Mouse (Mus musculus): ENCODE results near the gene Gm10160.

Gene Gm10160

GRCm38 (mm10) chr7:81855694-81856093 lies at the start of gene Gm10160:
Gm10160 (minus strand) TSS chr7:81855794.
- in situ Hi-C loops (cut with MboI, MseI): loop anchor here (25.0 kb wide), 1 partner anchor 1443 kb away; the partner anchor contains the start of gene Furin

GRCm38 (mm10) chr7:81904926-81905325 lies 49.3 kb upstream of the Gm10160 start:
- in situ Hi-C loops (cut with MboI, MseI): no loop called here

- in situ Hi-C loops (cut with MboI, MseI): no loop called here
These were observed 48.5 kb upstream of the Gm10160 start for GRCm38 (mm10) chr7:81904094-81904493.

GRCm38 (mm10) chr7:81899361-81899760 lies 43.8 kb upstream of the Gm10160 start:
- in situ Hi-C loops (cut with MboI, MseI): no loop called here

GRCm38 (mm10) chr7:81885128-81885527 lies 29.5 kb upstream of the Gm10160 start:
- in situ Hi-C loops (cut with MboI, MseI): no loop called here

GRCm38 (mm10) chr7:81881600-81881999 lies 26.0 kb upstream of the Gm10160 start:
- in situ Hi-C loops (cut with MboI, MseI): no loop called here

GRCm38 (mm10) chr7:81880797-81881196 lies 25.2 kb upstream of the Gm10160 start:
- in situ Hi-C loops (cut with MboI, MseI): no loop called here

- in situ Hi-C loops (cut with MboI, MseI): no loop called here
These were observed 24.7 kb upstream of the Gm10160 start for GRCm38 (mm10) chr7:81880286-81880685.

- in situ Hi-C loops (cut with MboI, MseI): no loop called here
These were observed 19.8 kb upstream of the Gm10160 start for GRCm38 (mm10) chr7:81875372-81875771.

GRCm38 (mm10) chr7:81874636-81875035 lies 19.0 kb upstream of the Gm10160 start:
- in situ Hi-C loops (cut with MboI, MseI): loop anchor here (25.0 kb wide), 1 partner anchor 1462 kb away; the partner anchor contains the start of gene Furin

- in situ Hi-C loops (cut with MboI, MseI): loop anchor here (25.0 kb wide), 1 partner anchor 1462 kb away; the partner anchor contains the start of gene Furin
These were observed 18.2 kb upstream of the Gm10160 start for GRCm38 (mm10) chr7:81873807-81874206.

GRCm38 (mm10) chr7:81872493-81873013 lies 17.0 kb upstream of the Gm10160 start:
- in situ Hi-C loops (cut with MboI, MseI): loop anchor here (25.0 kb wide), 1 partner anchor 1460 kb away; the partner anchor contains the start of gene Furin

GRCm38 (mm10) chr7:81868158-81868557 lies 12.6 kb upstream of the Gm10160 start:
- in situ Hi-C loops (cut with MboI, MseI): loop anchor here (25.0 kb wide), 1 partner anchor 1456 kb away; the partner anchor contains the start of gene Furin

- in situ Hi-C loops (cut with MboI, MseI): loop anchor here (25.0 kb wide), 1 partner anchor 1455 kb away; the partner anchor contains the start of gene Furin
These were observed 11.8 kb upstream of the Gm10160 start for GRCm38 (mm10) chr7:81867231-81867930.

GRCm38 (mm10) chr7:81865937-81866336 lies 10.3 kb upstream of the Gm10160 start:
- in situ Hi-C loops (cut with MboI, MseI): loop anchor here (25.0 kb wide), 1 partner anchor 1454 kb away; the partner anchor contains the start of gene Furin

- in situ Hi-C loops (cut with MboI, MseI): loop anchor here (25.0 kb wide), 1 partner anchor 1452 kb away; the partner anchor contains the start of gene Furin
These were observed 9.0 kb upstream of the Gm10160 start for GRCm38 (mm10) chr7:81864552-81864951.

- in situ Hi-C loops (cut with MboI, MseI): loop anchor here (25.0 kb wide), 1 partner anchor 1451 kb away; the partner anchor contains the start of gene Furin
These were observed 7.3 kb upstream of the Gm10160 start for GRCm38 (mm10) chr7:81862587-81863583.

GRCm38 (mm10) chr7:81861921-81862320 lies 6.3 kb upstream of the Gm10160 start:
- in situ Hi-C loops (cut with MboI, MseI): loop anchor here (25.0 kb wide), 1 partner anchor 1450 kb away; the partner anchor contains the start of gene Furin

GRCm38 (mm10) chr7:81861461-81861860 lies 5.9 kb upstream of the Gm10160 start:
- in situ Hi-C loops (cut with MboI, MseI): loop anchor here (25.0 kb wide), 1 partner anchor 1449 kb away; the partner anchor contains the start of gene Furin

- in situ Hi-C loops (cut with MboI, MseI): loop anchor here (25.0 kb wide), 1 partner anchor 1449 kb away; the partner anchor contains the start of gene Furin
These were observed 5.4 kb upstream of the Gm10160 start for GRCm38 (mm10) chr7:81860996-81861395.

GRCm38 (mm10) chr7:81860071-81860470 lies 4.5 kb upstream of the Gm10160 start:
- in situ Hi-C loops (cut with MboI, MseI): loop anchor here (25.0 kb wide), 1 partner anchor 1448 kb away; the partner anchor contains the start of gene Furin

Data from T-helper 2 cell (primary cell).